Mouse (Mus musculus) MEL (cell line): ENCODE measurements at regions not wholly inside any gene's neighbourhood (a gene's known extent, or its start where the extent isn't known, plus 50 kb on each side); places are given as distances from the start of the nearest gene placed in this dataset.

Experiments used
- CTCF ChIP-seq, 3 experiments: IDR thresholded peaks in 2 of 3; conservative IDR thresholded peaks in 1 of 3; 2 replicates each; pipeline ENCODE4 v1.5.1; 2011 to 2012; ENCODE audit warnings: low read length in 3 of 3, low read depth in 2 of 3, mild to moderate bottlenecking in 2 of 3, improper control_type of control experiment in 1 of 3, inconsistent platforms in 1 of 3, mixed read lengths in 1 of 3, moderate library complexity in 1 of 3; ENCODE audit not compliant: control insufficient read depth in 1 of 3, insufficient read depth in 1 of 3, poor library complexity in 1 of 3, severe bottlenecking in 1 of 3
- ETS1 ChIP-seq: IDR thresholded peaks from 2 replicates; pipeline ENCODE4 v1.6.1; 2012; ENCODE audit warnings: low read depth, mild to moderate bottlenecking, inconsistent platforms, low read length, improper control_type of control experiment, moderate library complexity
- MAFK ChIP-seq: IDR thresholded peaks from 2 replicates; pipeline ENCODE4 v1.6.1; 2011; ENCODE audit warnings: low read depth, mild to moderate bottlenecking, low read length, improper control_type of control experiment, borderline replicate concordance
- POLR2A ChIP-seq, 2 experiments: IDR thresholded peaks; 2 replicates each; pipeline ENCODE4 v1.6.1; 2011 to 2012; ENCODE audit warnings: low read length in 2 of 2, mild to moderate bottlenecking in 2 of 2, control low read depth in 1 of 2, improper control_type of control experiment in 1 of 2, low read depth in 1 of 2, moderate library complexity in 1 of 2; ENCODE audit not compliant: control insufficient read depth in 1 of 2, insufficient read depth in 1 of 2, poor library complexity in 1 of 2
- SMC3 ChIP-seq: IDR thresholded peaks from 2 replicates; pipeline ENCODE4 v1.6.1; 2011; ENCODE audit warnings: low read depth, low read length, improper control_type of control experiment
- UBTF ChIP-seq: IDR thresholded peaks from 2 replicates; pipeline ENCODE4 v1.6.1; 2012; ENCODE audit warnings: low read depth, mild to moderate bottlenecking, inconsistent platforms, low read length, improper control_type of control experiment, moderate library complexity, borderline replicate concordance; ENCODE audit not compliant: insufficient read depth

- TF ChIP-seq MAFK (no peak), ETS1 (no peak), UBTF (no peak), POLR2A (IDR thresholded peaks at IDR 0.05; ENCODE audit: control insufficient read depth in 1 of 2, insufficient read depth in 1 of 2, low read depth in 1 of 2, low read length in 2 of 2, poor library complexity in 1 of 2) (no peak), CTCF (IDR thresholded peaks at IDR 0.05 in 2 of 3, conservative IDR thresholded peaks at IDR 0.05 in 1 of 3; ENCODE audit: control insufficient read depth in 1 of 3, insufficient read depth in 1 of 3, low read depth in 2 of 3, low read length in 3 of 3, poor library complexity in 1 of 3, severe bottlenecking in 1 of 3) (no peak), SMC3 (no peak)
Observed at GRCm38 (mm10) chr17:60249923-60250322, 1236.8 kb upstream of the Nudt12 start.
